Mouse (Mus musculus) lung, embryonic 16.5 days (tissue): ENCODE data around the gene Zfp956. TPM values are rescaled to one million over a fixed set of nuclear protein-coding genes. Genes with fewer than 3 reads are reported as not detected.

ENCODE experiments used
- ATAC-seq: fragments of 200-750 bp; cut with Nextera tagmentation; 2 replicates; pipeline ENCODE4 v1.8.0; 2017; ENCODE audit warnings: low read depth, mild to moderate bottlenecking, moderate library complexity
- H3K27ac ChIP-seq: fragments of 300-500 bp; sonication (generic); 2 replicates; pipeline ENCODE4 v1.5.1; 2014; ENCODE audit warnings: mild to moderate bottlenecking, control low read depth, low read length
- H3K27me3 ChIP-seq: fragments of 300-500 bp; sonication (generic); 2 replicates; pipeline ENCODE4 v1.6.1; 2014; ENCODE audit warnings: low read depth, low read length, mixed read lengths; ENCODE audit not compliant: control insufficient read depth, insufficient read depth
- H3K36me3 ChIP-seq: fragments of 300-500 bp; sonication (generic); 2 replicates; pipeline ENCODE4 v1.6.1; 2014; ENCODE audit warnings: low read length; ENCODE audit not compliant: control insufficient read depth, insufficient read depth
- H3K4me1 ChIP-seq: fragments of 300-500 bp; sonication (generic); replicated peaks from 2 replicates; pipeline ENCODE4 v1.6.1; 2014; ENCODE audit warnings: low read length, mixed read lengths; ENCODE audit not compliant: control insufficient read depth, insufficient read depth
- H3K4me2 ChIP-seq: fragments of 300-500 bp; sonication (generic); 2 replicates; pipeline ENCODE4 v1.6.1; 2014; ENCODE audit warnings: low read depth, low read length, control low read depth
- H3K4me3 ChIP-seq: fragments of 300-500 bp; sonication (generic); 2 replicates; pipeline ENCODE4 v1.5.1; 2014; ENCODE audit warnings: mild to moderate bottlenecking, low read length, control low read depth
- H3K9ac ChIP-seq: fragments of 300-500 bp; sonication (generic); 2 replicates; pipeline ENCODE4 v1.6.1; 2014; ENCODE audit warnings: low read length, control low read depth
- H3K9me3 ChIP-seq: fragments of 300-500 bp; sonication (generic); 2 replicates; pipeline ENCODE4 v1.6.1; 2016; ENCODE audit warnings: low read length; ENCODE audit not compliant: control insufficient read depth
- WGBS: fragments of 180-500 bp; shearing (Covaris S2); extraction: QIAGEN DNeasy Blood & Tissue Kit; methylation state at CpG from one replicate; pipeline ENCODE4 v1.1.7; 2014; 5-methylcytosine and 5-hydroxymethylcytosine counted together
- polyA plus RNA-seq: library from polyadenylated mRNA; unstranded; fragments of >200 nt; fragmentation: Nextera tagmentation; extraction: Ambion mirVana; gene quantifications from 2 replicates; pipeline ENCODE4 v1.2.1, GENCODE M21; 2015

Zfp956 gene
- polyA plus RNA-seq, 1 experiment from 2014 or later, result 9.2 TPM

- Histone ChIP-seq H3K27me3 (no peaks in the 10 kb centered on the region), H3K9me3 (no peaks in the 10 kb centered on the region), H3K4me2 (no peak overlapping the region), H3K36me3 (no peaks in the 10 kb centered on the region), H3K4me1 (peaks cover 11% of the 10 kb centered on the region), H3K27ac (no peak overlapping the region), H3K9ac (no peak overlapping the region), H3K4me3 (no peak overlapping the region)
- 50% methylated on average over 3 of the region's 3 CpGs for WGBS
- ATAC-seq, result no peak
Measured at GRCm38 (mm10) chr6:47918768-47919274, 34.4 kb upstream of the Zfp956 start.

- 27% methylated on average over 11 of the region's 11 CpGs for WGBS
Measured at GRCm38 (mm10) chr6:47919646-47920446, 33.3 kb upstream of the Zfp956 start.

GRCm38 (mm10) chr6:47920447-47921340, 32.5 kb upstream of the Zfp956 start, which contains the start of gene Zfp212:
Gene Zfp212, plus strand, starts transcription at chr6:47920476.
- under 1% methylated on average over 61 of the region's 67 CpGs for WGBS
- no peaks in the 10 kb centered on the region for H3K27me3 ChIP-seq
- peak within 1 kb of the TSS; percentile 66 for H3K4me2 ChIP-seq
- H3K9ac ChIP-seq, result peak within 1 kb of the TSS; percentile 92
- ATAC-seq, result peak; percentile 97
- H3K4me1 ChIP-seq, result peaks cover 11% of the 10 kb centered on the region
- H3K36me3 ChIP-seq, result no peaks in the 10 kb centered on the region
- H3K27ac ChIP-seq, result peak within 1 kb of the TSS; percentile 99
- H3K4me3 ChIP-seq, result peak within 1 kb of the TSS; percentile 90
- no peaks in the 10 kb centered on the region for H3K9me3 ChIP-seq

More at GRCm38 (mm10) chr6:47919646-47920446, 33.3 kb upstream of the Zfp956 start:
- no peaks in the 10 kb centered on the region for H3K36me3 ChIP-seq
- H3K27me3 ChIP-seq, result no peaks in the 10 kb centered on the region
- no peak; the same call in 1 of the 2 replicates for ATAC-seq
- peak overlapping the region; percentile 92 for H3K9ac ChIP-seq
- H3K9me3 ChIP-seq, result no peaks in the 10 kb centered on the region
- H3K4me1 ChIP-seq, result peaks cover 11% of the 10 kb centered on the region
- H3K4me3 ChIP-seq, result peak overlapping the region; percentile 90
- H3K4me2 ChIP-seq, result peak overlapping the region; percentile 66
- peak overlapping the region; percentile 99 for H3K27ac ChIP-seq

GRCm38 (mm10) chr6:47942461-47942860, 10.7 kb upstream of the Zfp956 start:
- ATAC-seq, result no peak
- Histone ChIP-seq H3K27me3 (no peaks in the 10 kb centered on the region), H3K4me2 (peak overlapping the region; percentile 86), H3K36me3 (peaks cover 5% of the 10 kb centered on the region), H3K4me1 (peaks cover 3% of the 10 kb centered on the region), H3K9me3 (no peaks in the 10 kb centered on the region), H3K27ac (no peak overlapping the region), H3K9ac (peak overlapping the region; percentile 78), H3K4me3 (peak overlapping the region; percentile 56)
- 46% methylated on average over 12 of the region's 12 CpGs for WGBS

- Histone ChIP-seq H3K27ac (peak overlapping the region; percentile 45; the same call in 1 of the 2 replicates), H3K4me1 (peaks cover 3% of the 10 kb centered on the region), H3K9me3 (no peaks in the 10 kb centered on the region), H3K36me3 (peaks cover 5% of the 10 kb centered on the region), H3K4me2 (peak overlapping the region; percentile 86), H3K9ac (peak overlapping the region; percentile 78), H3K4me3 (peak overlapping the region; percentile 56), H3K27me3 (no peaks in the 10 kb centered on the region)
- WGBS, result 8% methylated on average over 62 of the region's 64 CpGs
- ATAC-seq, result peak; percentile 95
Measured at GRCm38 (mm10) chr6:47943021-47943691, 10.0 kb upstream of the Zfp956 start.

GRCm38 (mm10) chr6:47943721-47944120, 9.5 kb upstream of the Zfp956 start:
- peak overlapping the region; percentile 56 for H3K4me3 ChIP-seq
- H3K4me2 ChIP-seq, result peak overlapping the region; percentile 86
- WGBS, result 68% methylated on average over 3 of the region's 3 CpGs
- ATAC-seq, result no peak
- H3K9ac ChIP-seq, result peak overlapping the region; percentile 78
- peaks cover 3% of the 10 kb centered on the region for H3K4me1 ChIP-seq
- H3K36me3 ChIP-seq, result peaks cover 5% of the 10 kb centered on the region
- H3K9me3 ChIP-seq, result no peaks in the 10 kb centered on the region
- H3K27me3 ChIP-seq, result no peaks in the 10 kb centered on the region
- no peak overlapping the region for H3K27ac ChIP-seq

GRCm38 (mm10) chr6:47947388-47947787, 5.8 kb upstream of the Zfp956 start:
- Histone ChIP-seq H3K9me3 (no peaks in the 10 kb centered on the region), H3K4me3 (no peak overlapping the region), H3K4me2 (no peak overlapping the region), H3K4me1 (peaks cover 2% of the 10 kb centered on the region), H3K9ac (no peak overlapping the region), H3K27me3 (no peaks in the 10 kb centered on the region), H3K27ac (no peak overlapping the region), H3K36me3 (peaks cover 5% of the 10 kb centered on the region)
- ATAC-seq, result no peak
- 90% methylated on average over 4 of the region's 4 CpGs for WGBS

GRCm38 (mm10) chr6:47954425-47954824, 1.2 kb downstream of the Zfp956 start:
- H3K9ac ChIP-seq, result no peak overlapping the region
- H3K27me3 ChIP-seq, result no peaks in the 10 kb centered on the region
- peak overlapping the region; percentile 86 for H3K4me2 ChIP-seq
- H3K36me3 ChIP-seq, result no peaks in the 10 kb centered on the region; the same call in 1 of the 2 replicates
- no peak for ATAC-seq
- WGBS, result 82% methylated on average over 3 of the region's 3 CpGs
- H3K27ac ChIP-seq, result no peak overlapping the region
- H3K4me1 ChIP-seq, result peaks cover 8% of the 10 kb centered on the region
- peak overlapping the region; percentile 62; the same call in 1 of the 2 replicates for H3K4me3 ChIP-seq
- no peaks in the 10 kb centered on the region for H3K9me3 ChIP-seq
